Mouse (Mus musculus): ENCODE results near the gene Lrig1. TPM values are rescaled to one million over a fixed set of nuclear protein-coding genes. Genes with fewer than 3 reads are reported as not detected.
A peak's percentile ranks its signal among the peaks of the same experiment; 100 is the strongest.

The Lrig1 gene
- polyA plus RNA-seq, 1 experiment from 2014 or later, result 17.1 TPM

- Histone ChIP-seq H3K27ac (replicated peaks; ENCODE audit: low read depth, low read length) (no peak overlapping the region), H3K4me2 (ENCODE audit: low read length) (no peak overlapping the region), H3K4me1 (ENCODE audit: control insufficient read depth, insufficient read depth, low read length) (peaks cover 50% of the 10 kb centered on the region), H3K4me3 (replicated peaks; ENCODE audit: low read depth, low read length) (no peak overlapping the region), H3K36me3 (ENCODE audit: control insufficient read depth, insufficient read depth, low read length) (no peaks in the 10 kb centered on the region), H3K27me3 (ENCODE audit: control insufficient read depth, insufficient read depth, low read length) (no peaks in the 10 kb centered on the region), H3K9ac (replicated peaks; ENCODE audit: low read length) (no peak overlapping the region), H3K9me3 (ENCODE audit: control insufficient read depth, low read length) (no peaks in the 10 kb centered on the region)
- ATAC-seq (ENCODE audit: low FRiP score, low TSS enrichment), result no peak
- WGBS, result 71% methylated on average over 1 of the region's 1 CpGs
- DNase-seq, result no peak
Measured at GRCm38 (mm10) chr6:94649637-94650036, 50.3 kb downstream of the Lrig1 start.

- Histone ChIP-seq H3K27ac (replicated peaks; ENCODE audit: low read depth, low read length) (peak overlapping the region; percentile 58), H3K4me2 (ENCODE audit: low read length) (no peak overlapping the region), H3K27me3 (ENCODE audit: control insufficient read depth, insufficient read depth, low read length) (no peaks in the 10 kb centered on the region), H3K4me3 (replicated peaks; ENCODE audit: low read depth, low read length) (no peak overlapping the region), H3K9me3 (ENCODE audit: control insufficient read depth, low read length) (no peaks in the 10 kb centered on the region), H3K9ac (replicated peaks; ENCODE audit: low read length) (no peak overlapping the region), H3K36me3 (ENCODE audit: control insufficient read depth, insufficient read depth, low read length) (no peaks in the 10 kb centered on the region), H3K4me1 (ENCODE audit: control insufficient read depth, insufficient read depth, low read length) (peaks cover 50% of the 10 kb centered on the region)
- ATAC-seq (ENCODE audit: low FRiP score, low TSS enrichment) (no peak), DNase-seq (no peak)
- 33% methylated on average over 4 of the region's 4 CpGs for WGBS
Measured at GRCm38 (mm10) chr6:94648496-94648895, 51.5 kb downstream of the Lrig1 start.

- Histone ChIP-seq H3K9me3 (ENCODE audit: control insufficient read depth, low read length) (no peaks in the 10 kb centered on the region), H3K36me3 (ENCODE audit: control insufficient read depth, insufficient read depth, low read length) (no peaks in the 10 kb centered on the region), H3K27ac (replicated peaks; ENCODE audit: low read depth, low read length) (peak overlapping the region; percentile 58), H3K9ac (replicated peaks; ENCODE audit: low read length) (no peak overlapping the region), H3K4me3 (replicated peaks; ENCODE audit: low read depth, low read length) (no peak overlapping the region), H3K27me3 (ENCODE audit: control insufficient read depth, insufficient read depth, low read length) (no peaks in the 10 kb centered on the region), H3K4me1 (ENCODE audit: control insufficient read depth, insufficient read depth, low read length) (peaks cover 43% of the 10 kb centered on the region), H3K4me2 (ENCODE audit: low read length) (0 out of 2 replicates have a peak overlapping the region, but pooled peaks have one; percentile 12)
- ATAC-seq (ENCODE audit: low FRiP score, low TSS enrichment) (peak; percentile 76), DNase-seq (peak; percentile 66)
- WGBS, result 11% methylated on average over 10 of the region's 10 CpGs
Measured at GRCm38 (mm10) chr6:94647574-94648430, 52.2 kb downstream of the Lrig1 start.

GRCm38 (mm10) chr6:94646902-94647301, 53.1 kb downstream of the Lrig1 start:
- no peak overlapping the region for H3K9ac ChIP-seq (replicated peaks; ENCODE audit: low read length)
- no peak for DNase-seq

GRCm38 (mm10) chr6:94646274-94646863, 53.6 kb downstream of the Lrig1 start:
- H3K4me1 ChIP-seq (ENCODE audit: control insufficient read depth, insufficient read depth, low read length), result peaks cover 39% of the 10 kb centered on the region
- H3K4me2 ChIP-seq (ENCODE audit: low read length), result no peak overlapping the region
- no peak overlapping the region for H3K9ac ChIP-seq (replicated peaks; ENCODE audit: low read length)
- no peak overlapping the region for H3K4me3 ChIP-seq (replicated peaks; ENCODE audit: low read depth, low read length)
- 0 out of 2 replicates have a peak overlapping the region, but pooled peaks have one; percentile 26 for H3K27ac ChIP-seq (replicated peaks; ENCODE audit: low read depth, low read length)
- ATAC-seq (ENCODE audit: low FRiP score, low TSS enrichment) (no peak), DNase-seq (no peak)
- H3K9me3 ChIP-seq (ENCODE audit: control insufficient read depth, low read length), result no peaks in the 10 kb centered on the region
- WGBS, result 67% methylated on average over 6 of the region's 6 CpGs
- no peaks in the 10 kb centered on the region for H3K27me3 ChIP-seq (ENCODE audit: control insufficient read depth, insufficient read depth, low read length)
- no peaks in the 10 kb centered on the region for H3K36me3 ChIP-seq (ENCODE audit: control insufficient read depth, insufficient read depth, low read length)

More at GRCm38 (mm10) chr6:94646902-94647301, 53.1 kb downstream of the Lrig1 start:
- Histone ChIP-seq H3K27me3 (ENCODE audit: control insufficient read depth, insufficient read depth, low read length) (no peaks in the 10 kb centered on the region), H3K27ac (replicated peaks; ENCODE audit: low read depth, low read length) (peak overlapping the region; percentile 58; the same call in 1 of the 2 replicates), H3K4me3 (replicated peaks; ENCODE audit: low read depth, low read length) (no peak overlapping the region), H3K36me3 (ENCODE audit: control insufficient read depth, insufficient read depth, low read length) (no peaks in the 10 kb centered on the region), H3K4me1 (ENCODE audit: control insufficient read depth, insufficient read depth, low read length) (peaks cover 39% of the 10 kb centered on the region), H3K4me2 (ENCODE audit: low read length) (no peak overlapping the region), H3K9me3 (ENCODE audit: control insufficient read depth, low read length) (no peaks in the 10 kb centered on the region)
- 78% methylated on average over 6 of the region's 6 CpGs for WGBS
- no peak for ATAC-seq (ENCODE audit: low FRiP score, low TSS enrichment)

- peaks cover 39% of the 10 kb centered on the region for H3K4me1 ChIP-seq (ENCODE audit: control insufficient read depth, insufficient read depth, low read length)
- WGBS, result 62% methylated on average over 4 of the region's 4 CpGs
Measured at GRCm38 (mm10) chr6:94645723-94646122, 54.2 kb downstream of the Lrig1 start.

GRCm38 (mm10) chr6:94644641-94645040, 55.3 kb downstream of the Lrig1 start:
- no peak for ATAC-seq (ENCODE audit: low FRiP score, low TSS enrichment)
- Histone ChIP-seq H3K4me2 (ENCODE audit: low read length) (no peak overlapping the region), H3K27me3 (ENCODE audit: control insufficient read depth, insufficient read depth, low read length) (no peaks in the 10 kb centered on the region), H3K4me3 (replicated peaks; ENCODE audit: low read depth, low read length) (no peak overlapping the region), H3K4me1 (ENCODE audit: control insufficient read depth, insufficient read depth, low read length) (peaks cover 34% of the 10 kb centered on the region), H3K9ac (replicated peaks; ENCODE audit: low read length) (no peak overlapping the region), H3K36me3 (ENCODE audit: control insufficient read depth, insufficient read depth, low read length) (no peaks in the 10 kb centered on the region), H3K9me3 (ENCODE audit: control insufficient read depth, low read length) (no peaks in the 10 kb centered on the region), H3K27ac (replicated peaks; ENCODE audit: low read depth, low read length) (no peak overlapping the region)
- no peak for DNase-seq
- WGBS, result 73% methylated on average over 3 of the region's 3 CpGs

More at GRCm38 (mm10) chr6:94645723-94646122, 54.2 kb downstream of the Lrig1 start:
- Histone ChIP-seq H3K27ac (replicated peaks; ENCODE audit: low read depth, low read length) (no peak overlapping the region), H3K27me3 (ENCODE audit: control insufficient read depth, insufficient read depth, low read length) (no peaks in the 10 kb centered on the region), H3K9ac (replicated peaks; ENCODE audit: low read length) (no peak overlapping the region), H3K9me3 (ENCODE audit: control insufficient read depth, low read length) (no peaks in the 10 kb centered on the region), H3K4me2 (ENCODE audit: low read length) (no peak overlapping the region), H3K36me3 (ENCODE audit: control insufficient read depth, insufficient read depth, low read length) (no peaks in the 10 kb centered on the region), H3K4me3 (replicated peaks; ENCODE audit: low read depth, low read length) (no peak overlapping the region)
- ATAC-seq (ENCODE audit: low FRiP score, low TSS enrichment) (no peak), DNase-seq (no peak)

- H3K4me2 ChIP-seq (ENCODE audit: low read length), result no peak overlapping the region
- no peak overlapping the region for H3K9ac ChIP-seq (replicated peaks; ENCODE audit: low read length)
- H3K27me3 ChIP-seq (ENCODE audit: control insufficient read depth, insufficient read depth, low read length), result no peaks in the 10 kb centered on the region
- DNase-seq, result no peak
- H3K36me3 ChIP-seq (ENCODE audit: control insufficient read depth, insufficient read depth, low read length), result no peaks in the 10 kb centered on the region
- no peaks in the 10 kb centered on the region for H3K9me3 ChIP-seq (ENCODE audit: control insufficient read depth, low read length)
- no peak for ATAC-seq (ENCODE audit: low FRiP score, low TSS enrichment)
- H3K4me1 ChIP-seq (ENCODE audit: control insufficient read depth, insufficient read depth, low read length), result peaks cover 28% of the 10 kb centered on the region
- H3K27ac ChIP-seq (replicated peaks; ENCODE audit: low read depth, low read length), result no peak overlapping the region
- whole genome bisulfite sequencing, result 96% methylated on average over 2 of the region's 2 CpGs
- no peak overlapping the region for H3K4me3 ChIP-seq (replicated peaks; ENCODE audit: low read depth, low read length)
Measured at GRCm38 (mm10) chr6:94643989-94644388, 56.0 kb downstream of the Lrig1 start.
